Mouse (Mus musculus) CH12.LX (cell line): ENCODE results near the gene Egln1. TPM values are rescaled to one million over a fixed set of nuclear protein-coding genes. Genes with fewer than 3 reads are reported as not detected.
A peak's percentile ranks its signal among the peaks of the same experiment; 100 is the strongest.

Experiments
- DNase-seq: peaks from one replicate; pipeline ENCODE4 v3.0.0-alpha.2; 2013; ENCODE audit errors: extremely low read depth
- H3K27ac ChIP-seq: 2 replicates; pipeline ENCODE4 v1.5.1; 2012; ENCODE audit warnings: low read depth, mild to moderate bottlenecking, control low read depth, moderate library complexity; ENCODE audit not compliant: insufficient read depth
- H3K27me3 ChIP-seq: replicated peaks from 2 replicates; pipeline ENCODE3; 2012; ENCODE audit warnings: inconsistent platforms
- H3K36me3 ChIP-seq, 2 experiments: replicated peaks in 1 of 2; 2 replicates each; pipeline versions ENCODE3 to v1.6.1; 2012; ENCODE audit warnings: inconsistent platforms in 1 of 2, low read length in 1 of 2, mild to moderate bottlenecking in 1 of 2, mixed read lengths in 1 of 2, moderate library complexity in 1 of 2; ENCODE audit not compliant: control insufficient read depth in 1 of 2, insufficient read depth in 1 of 2
- H3K4me1 ChIP-seq, 2 experiments: 2 replicates each; pipeline ENCODE4 v1.6.1; 2012; ENCODE audit warnings: inconsistent platforms in 1 of 2, moderate library complexity in 1 of 2; ENCODE audit not compliant: insufficient read depth in 2 of 2, control insufficient read depth in 1 of 2
- H3K4me2 ChIP-seq: 2 replicates; pipeline ENCODE4 v1.6.1; 2012; ENCODE audit warnings: low read depth, mild to moderate bottlenecking, control low read depth; ENCODE audit not compliant: poor library complexity, insufficient read depth, severe bottlenecking
- H3K4me3 ChIP-seq, 3 experiments: fragments of 150-350 bp in 1 of 3; sonication (generic) in 1 of 3; replicated peaks in 1 of 3; 2 replicates each; pipeline versions ENCODE3 to v1.5.1; 2011 to 2012; ENCODE audit warnings: low read depth in 2 of 3, low read length in 2 of 3, mild to moderate bottlenecking in 2 of 3, moderate library complexity in 2 of 3, control low read depth in 1 of 3, improper control_type of control experiment in 1 of 3, inconsistent platforms in 1 of 3, mixed read lengths in 1 of 3; ENCODE audit not compliant: poor library complexity in 1 of 3
- H3K79me2 ChIP-seq: replicated peaks from 2 replicates; pipeline ENCODE4 v1.6.1; 2012; ENCODE audit warnings: mild to moderate bottlenecking, moderate library complexity; ENCODE audit not compliant: control insufficient read depth, poor library complexity, insufficient read depth, severe bottlenecking; ENCODE audit errors: extremely low read depth
- H3K9ac ChIP-seq: 2 replicates; pipeline ENCODE4 v1.6.1; 2012; ENCODE audit warnings: low read depth, mild to moderate bottlenecking, control low read depth, moderate library complexity; ENCODE audit not compliant: insufficient read depth
- H3K9me3 ChIP-seq: replicated peaks from 2 replicates; pipeline ENCODE3; 2012; ENCODE audit warnings: low read length, inconsistent platforms, mixed read lengths
- BHLHE40 ChIP-seq: IDR thresholded peaks from 2 replicates; pipeline ENCODE4 v1.6.1; 2011; ENCODE audit warnings: mild to moderate bottlenecking, low read depth, low read length, improper control_type of control experiment
- CHD1 ChIP-seq: IDR thresholded peaks from 2 replicates; pipeline ENCODE4 v1.6.1; 2012; ENCODE audit warnings: low read depth, low read length, improper control_type of control experiment, inconsistent platforms
- CHD2 ChIP-seq: IDR thresholded peaks from 2 replicates; pipeline ENCODE4 v1.6.1; 2011; ENCODE audit warnings: low read length, improper control_type of control experiment
- CTCF ChIP-seq, 2 experiments: IDR thresholded peaks in 1 of 2; conservative IDR thresholded peaks in 1 of 2; 2 replicates each; pipeline ENCODE4 v1.5.1; 2011 to 2012; ENCODE audit warnings: low read depth in 2 of 2, low read length in 2 of 2, improper control_type of control experiment in 1 of 2, inconsistent platforms in 1 of 2, mild to moderate bottlenecking in 1 of 2, moderate library complexity in 1 of 2
- E2F4 ChIP-seq: IDR thresholded peaks from 2 replicates; pipeline ENCODE4 v1.6.1; 2011; ENCODE audit warnings: low read depth, low read length, improper control_type of control experiment; ENCODE audit not compliant: insufficient replicate concordance
- ELF1 ChIP-seq: IDR thresholded peaks from 2 replicates; pipeline ENCODE4 v1.6.1; 2014; ENCODE audit warnings: low read depth, mild to moderate bottlenecking, inconsistent platforms, low read length, improper control_type of control experiment
- EP300 ChIP-seq: IDR thresholded peaks from 2 replicates; pipeline ENCODE4 v1.6.1; 2011; ENCODE audit warnings: low read length, improper control_type of control experiment
- ETS1 ChIP-seq: conservative IDR thresholded peaks from 2 replicates; pipeline ENCODE4 v1.6.1; 2012; ENCODE audit warnings: low read depth, mild to moderate bottlenecking, inconsistent platforms, low read length, improper control_type of control experiment, moderate library complexity
- GABPA ChIP-seq: IDR thresholded peaks from 2 replicates; pipeline ENCODE4 v1.6.1; 2012; ENCODE audit warnings: low read depth, low read length, improper control_type of control experiment, inconsistent platforms; ENCODE audit not compliant: insufficient replicate concordance
- HCFC1 ChIP-seq: IDR thresholded peaks from 2 replicates; pipeline ENCODE4 v1.6.1; 2012; ENCODE audit warnings: low read depth, mild to moderate bottlenecking, inconsistent platforms, low read length, improper control_type of control experiment
- IRF4 ChIP-seq: IDR thresholded peaks from 2 replicates; pipeline ENCODE4 v1.6.1; 2014; ENCODE audit warnings: low read depth, mild to moderate bottlenecking, inconsistent platforms, low read length, improper control_type of control experiment
- JUN ChIP-seq: IDR thresholded peaks from 2 replicates; pipeline ENCODE4 v1.6.1; 2011; ENCODE audit warnings: low read depth, mild to moderate bottlenecking, low read length, improper control_type of control experiment, moderate library complexity; ENCODE audit not compliant: insufficient read depth
- JUND ChIP-seq: conservative IDR thresholded peaks from 2 replicates; pipeline ENCODE4 v1.6.1; 2011; ENCODE audit warnings: low read depth, low read length, improper control_type of control experiment
- KAT2A ChIP-seq: IDR thresholded peaks from 2 replicates; pipeline ENCODE4 v1.6.1; 2012; ENCODE audit warnings: low read length, improper control_type of control experiment, inconsistent platforms; ENCODE audit not compliant: insufficient replicate concordance
- MAFK ChIP-seq: IDR thresholded peaks from 2 replicates; pipeline ENCODE4 v1.6.1; 2011; ENCODE audit warnings: low read length, improper control_type of control experiment; ENCODE audit not compliant: insufficient replicate concordance
- MAX ChIP-seq: IDR thresholded peaks from 2 replicates; pipeline ENCODE4 v1.6.1; 2011; ENCODE audit warnings: low read length, improper control_type of control experiment
- MAZ ChIP-seq: IDR thresholded peaks from 2 replicates; pipeline ENCODE4 v1.6.1; 2012; ENCODE audit warnings: low read depth, mild to moderate bottlenecking, inconsistent platforms, low read length, improper control_type of control experiment, moderate library complexity
- MEF2A ChIP-seq: IDR thresholded peaks from 2 replicates; pipeline ENCODE4 v1.6.1; 2014; ENCODE audit warnings: low read depth, mild to moderate bottlenecking, inconsistent platforms, low read length, improper control_type of control experiment, borderline replicate concordance
- MXI1 ChIP-seq: IDR thresholded peaks from 2 replicates; pipeline ENCODE4 v1.6.1; 2011; ENCODE audit warnings: mild to moderate bottlenecking, low read depth, low read length, improper control_type of control experiment
- MYC ChIP-seq: IDR thresholded peaks from 2 replicates; pipeline ENCODE4 v1.6.1; 2011; ENCODE audit warnings: low read depth, mild to moderate bottlenecking, improper control_type of control experiment, low read length
- NELFE ChIP-seq: IDR thresholded peaks from 2 replicates; pipeline ENCODE4 v1.6.1; 2011; ENCODE audit warnings: low read depth, low read length, improper control_type of control experiment
- NRF1 ChIP-seq: IDR thresholded peaks from 2 replicates; pipeline ENCODE4 v1.6.1; 2014; ENCODE audit warnings: low read depth, mild to moderate bottlenecking, inconsistent platforms, low read length, improper control_type of control experiment, moderate library complexity
- PAX5 ChIP-seq: IDR thresholded peaks from 2 replicates; pipeline ENCODE4 v1.6.1; 2012; ENCODE audit warnings: low read length, inconsistent platforms, mixed read lengths
- POLR2A ChIP-seq: IDR thresholded peaks from 2 replicates; pipeline ENCODE4 v1.6.1; 2011; ENCODE audit warnings: low read depth, mild to moderate bottlenecking, improper control_type of control experiment, low read length
- POLR2AphosphoS2 ChIP-seq: IDR thresholded peaks from 2 replicates; pipeline ENCODE4 v1.6.1; 2011; ENCODE audit warnings: low read depth, low read length, improper control_type of control experiment
- RAD21 ChIP-seq: IDR thresholded peaks from 2 replicates; pipeline ENCODE4 v1.6.1; 2011; ENCODE audit warnings: low read depth, mild to moderate bottlenecking, low read length, improper control_type of control experiment, moderate library complexity
- RCOR1 ChIP-seq: conservative IDR thresholded peaks from 2 replicates; pipeline ENCODE4 v1.6.1; 2012; ENCODE audit warnings: low read depth, mild to moderate bottlenecking, inconsistent platforms, low read length, improper control_type of control experiment
- SIN3A ChIP-seq: IDR thresholded peaks from 2 replicates; pipeline ENCODE4 v1.6.1; 2012; ENCODE audit warnings: low read length, improper control_type of control experiment, inconsistent platforms
- SMC3 ChIP-seq: IDR thresholded peaks from 2 replicates; pipeline ENCODE4 v1.6.1; 2011; ENCODE audit warnings: low read depth, low read length, improper control_type of control experiment
- TBP ChIP-seq: conservative IDR thresholded peaks from 2 replicates; pipeline ENCODE4 v1.6.1; 2011; ENCODE audit warnings: low read depth, low read length, improper control_type of control experiment
- TCF12 ChIP-seq: IDR thresholded peaks from 2 replicates; pipeline ENCODE4 v1.6.1; 2014; ENCODE audit warnings: low read depth, mild to moderate bottlenecking, inconsistent platforms, low read length, improper control_type of control experiment
- UBTF ChIP-seq: IDR thresholded peaks from 2 replicates; pipeline ENCODE4 v1.6.1; 2012; ENCODE audit warnings: low read depth, mild to moderate bottlenecking, inconsistent platforms, low read length, improper control_type of control experiment, moderate library complexity
- USF1 ChIP-seq: IDR thresholded peaks from 2 replicates; pipeline ENCODE4 v1.6.1; 2014; ENCODE audit warnings: low read depth, mild to moderate bottlenecking, inconsistent platforms, low read length, improper control_type of control experiment
- USF2 ChIP-seq: conservative IDR thresholded peaks from 2 replicates; pipeline ENCODE4 v1.6.1; 2011; ENCODE audit warnings: low read depth, low read length, improper control_type of control experiment
- ZC3H11A ChIP-seq: IDR thresholded peaks from 2 replicates; pipeline ENCODE4 v1.6.1; 2012; ENCODE audit warnings: low read depth, mild to moderate bottlenecking, inconsistent platforms, low read length, improper control_type of control experiment
- ZKSCAN1 ChIP-seq: IDR thresholded peaks from 2 replicates; pipeline ENCODE4 v1.6.1; 2012; ENCODE audit warnings: low read depth, inconsistent platforms, low read length, improper control_type of control experiment, borderline replicate concordance
- ZMIZ1 ChIP-seq: IDR thresholded peaks from 2 replicates; pipeline ENCODE4 v1.6.1; 2012; ENCODE audit warnings: low read depth, mild to moderate bottlenecking, inconsistent platforms, low read length, improper control_type of control experiment
- ZNF384 ChIP-seq: IDR thresholded peaks from 2 replicates; pipeline ENCODE4 v1.6.1; 2012; ENCODE audit warnings: low read depth, low read length, improper control_type of control experiment, inconsistent platforms
- dilution Hi-C: fragments of 300-500 bp; cut with MboI; formaldehyde crosslinking; loops from 2 replicates; pipeline ENCODE4 v1.14.3; 2020; ENCODE audit warnings: low sequenced_read_pairs; ENCODE audit not compliant: extremely low pct_unique_long_range_greater_than_20kb, extremely low pct_ligation_motif_present
- in situ Hi-C: fragments of 300-500 bp; cut with MboI; formaldehyde crosslinking; loops from 3 replicates; pipeline ENCODE4 v1.14.3; 2019; ENCODE audit warnings: low sequenced_read_pairs, low pct_ligation_motif_present, low pct_unique_long_range_greater_than_20kb, mixed read lengths
- polyA plus RNA-seq: library from polyadenylated mRNA; unstranded; fragments of >175 nt; gene quantifications from 2 replicates; pipeline ENCODE4 v1.2.1, GENCODE M21; 2012; ENCODE audit warnings: low read depth; ENCODE audit not compliant: insufficient read length
- total RNA-seq, 2 experiments: library from RNA; depleted of rRNA; stranded (reverse); fragments of 300-350 nt in 1 of 2; fragments of >200 nt in 1 of 2; gene quantifications; 2 replicates each; pipeline ENCODE4 v1.2.3; 2012 to 2014

Egln1 gene
- total RNA-seq (2012; rRNA removed) (19.3 and 34.7 TPM in 2 replicates), total RNA-seq (2014; rRNA removed) (24.7 and 31.0 TPM in 2 replicates), polyA plus RNA-seq (17.9 and 19.0 TPM in 2 replicates)

DNA sequence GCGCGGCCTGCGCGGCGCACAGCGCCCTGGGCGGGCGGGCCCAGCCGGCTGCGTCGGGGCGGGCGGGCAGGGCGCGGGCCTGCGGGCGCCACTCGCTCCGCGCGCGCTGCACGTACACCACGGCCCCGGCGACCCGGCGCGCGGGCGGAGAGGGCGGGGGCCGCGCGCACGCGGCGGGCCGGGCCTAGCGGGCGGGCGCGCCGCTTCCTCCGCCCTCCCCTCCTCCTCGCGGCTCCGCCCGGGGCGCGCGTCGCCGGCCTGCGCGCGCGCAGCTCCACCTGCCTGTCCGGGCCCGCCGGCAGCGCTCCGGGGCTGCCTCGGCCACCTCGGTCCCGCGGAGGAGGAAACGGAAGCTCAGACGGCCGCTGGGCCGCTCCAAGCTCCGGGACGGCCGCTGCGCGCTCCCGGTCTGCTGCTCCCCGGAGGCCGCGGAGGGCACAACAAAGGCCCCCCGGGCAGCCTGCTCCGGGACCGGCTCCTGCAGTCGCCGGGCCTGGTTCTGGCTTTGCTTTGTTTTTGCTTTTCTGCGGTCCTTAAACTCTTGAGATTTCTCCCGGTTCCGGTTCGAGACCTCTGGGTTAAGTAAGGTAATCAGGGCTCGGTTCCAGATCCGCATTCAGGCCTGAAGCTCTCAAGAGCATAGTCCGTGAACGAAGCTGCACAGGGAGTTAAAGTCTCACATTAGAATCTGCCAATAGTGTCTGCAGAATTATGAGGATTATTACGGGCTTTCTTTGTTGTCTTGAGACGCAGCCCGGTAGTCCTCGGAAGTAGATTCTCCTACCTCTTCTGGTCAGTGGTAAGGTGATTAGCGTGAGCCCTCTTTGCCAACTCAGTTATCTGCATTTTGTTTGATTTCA lies at the start of gene Egln1:
Gene Egln1 (minus strand): TSS at position 116 of the 860 bp plus-strand sequence.
- DNase-seq, result peak; percentile 47
- Histone ChIP-seq H3K9me3 (no peaks in the 10 kb centered on the region), H3K4me1 (peaks cover 7 to 25% of the 10 kb centered on the region in 2 experiments), H3K4me2 (peak within 1 kb of the TSS; percentile 96), H3K27ac (0 out of 2 replicates have a peak within 1 kb of the TSS, but pooled peaks have one; percentile 11), H3K36me3 (peaks cover 0 to 18% of the 10 kb centered on the region in 2 experiments)
- in situ Hi-C loops, result no loop called here
- TF ChIP-seq POLR2A, result peak; percentile 89
- TF ChIP-seq UBTF, result peak; percentile 96
- peak; percentile 54 for TF ChIP-seq HCFC1
- TF ChIP-seq BHLHE40, result no peak
- no peak for TF ChIP-seq ZC3H11A
- TF ChIP-seq RAD21, result no peak
- TF ChIP-seq IRF4, result 0 out of 2 replicates have a peak, but pooled peaks have one; percentile 23
- no peak for TF ChIP-seq JUND
- TF ChIP-seq MAX, result no peak
- no peak for TF ChIP-seq SIN3A
- no peak for TF ChIP-seq RCOR1
- TF ChIP-seq KAT2A, result no peak
- TF ChIP-seq ELF1, result peak; percentile 72
- no peak for TF ChIP-seq JUN
- TF ChIP-seq TBP, result no peak
- peak; percentile 75 for TF ChIP-seq TCF12
- TF ChIP-seq MXI1, result no peak
- TF ChIP-seq ZKSCAN1, result no peak
- TF ChIP-seq E2F4, result no peak
- peak; percentile 84 for TF ChIP-seq NELFE
- no peak for TF ChIP-seq SMC3
- TF ChIP-seq PAX5, result no peak
- TF ChIP-seq CHD2, result peak; percentile 33; the same call in 1 of the 2 replicates
- TF ChIP-seq NRF1, result peak; percentile 85
- TF ChIP-seq MEF2A, result 0 out of 2 replicates have a peak, but pooled peaks have one; percentile 33
- TF ChIP-seq ZMIZ1, result peak; percentile 32; the same call in 1 of the 2 replicates
- no peak for TF ChIP-seq EP300
- no peak for TF ChIP-seq ETS1
- TF ChIP-seq USF2, result no peak
- no peak for TF ChIP-seq GABPA
- TF ChIP-seq USF1, result no peak
- peak; percentile 33; the same call in 1 of the 2 replicates for TF ChIP-seq POLR2AphosphoS2
- no peak; the same call in 1 of the 2 replicates for TF ChIP-seq CHD1
- no peak for TF ChIP-seq ZNF384
- TF ChIP-seq CTCF (conservative IDR thresholded peaks at IDR 0.05 in 1 of 2, IDR thresholded peaks at IDR 0.05 in 1 of 2; ENCODE audit: low read depth in 2 of 2, low read length in 2 of 2), result no peak
- no peak for TF ChIP-seq MYC
- TF ChIP-seq MAFK, result no peak
- 0 out of 2 replicates have a peak, but pooled peaks have one; percentile 20 for TF ChIP-seq MAZ
- TF ChIP-seq, all 38 proteins: peak for 13
- H3K79me2 ChIP-seq, result peaks cover 9% of the 10 kb centered on the region; the same call in 1 of the 2 replicates
- H3K27me3 ChIP-seq, result no peaks in the 10 kb centered on the region
- H3K9ac ChIP-seq, result peak within 1 kb of the TSS; percentile 98
- peak within 1 kb of the TSS; percentile 86 to 96 (median 91) for H3K4me3 ChIP-seq
- dilution Hi-C loops, result no loop called here
